Mouse (Mus musculus): ENCODE data around the gene Cwc25. TPM values are rescaled to one million over a fixed set of nuclear protein-coding genes. Genes with fewer than 3 reads are reported as not detected.

The Cwc25 gene
- polyA plus RNA-seq, 2 experiments = 3.5 to 5.7 TPM

DNA sequence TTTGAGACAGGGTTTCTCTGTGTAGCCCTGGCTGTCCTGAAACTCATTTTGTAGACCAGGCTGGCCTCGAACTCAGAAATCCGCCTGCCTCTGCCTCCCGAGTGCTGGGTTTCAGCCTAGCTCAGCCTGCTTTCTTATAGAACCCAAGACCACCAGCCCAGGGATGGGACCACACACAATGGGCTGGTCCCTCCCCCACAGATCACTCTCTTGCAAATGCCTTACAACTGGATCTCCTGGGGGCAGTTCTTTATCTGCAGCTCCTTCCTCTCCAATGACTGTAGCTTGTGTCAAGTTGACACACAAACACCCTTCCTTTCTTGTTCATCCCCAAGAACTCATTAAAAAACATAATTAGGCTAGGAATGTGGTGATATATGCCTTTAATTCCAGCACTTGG is 21.6 kb upstream of the Cwc25 start:
- DNase-seq (ENCODE audit: low read depth in 3 of 3, low spot score in 3 of 3) = no peak
- H3K4me3 ChIP-seq (ENCODE audit: insufficient read depth in 1 of 2, low read depth in 2 of 2, low read length in 2 of 2) = no peak overlapping the region

DNA sequence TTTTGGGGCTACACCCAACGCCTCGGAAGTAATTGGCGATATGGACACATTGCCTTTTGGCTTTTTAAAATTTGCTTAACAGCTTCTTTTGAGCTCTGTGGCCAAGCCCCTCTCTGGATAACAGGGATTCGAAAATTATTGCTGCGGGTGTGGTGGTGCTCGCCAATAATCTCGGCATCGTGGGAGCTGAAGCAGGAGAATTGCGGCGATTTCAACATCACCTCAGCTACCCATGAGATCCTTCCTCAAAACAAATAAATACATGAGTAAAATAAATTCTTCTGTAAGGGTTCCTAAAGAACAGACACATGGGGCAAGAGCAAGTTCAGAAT is 16.2 kb upstream of the Cwc25 start:
- peak overlapping the region; percentile 79 to 83 for H3K4me3 ChIP-seq (ENCODE audit: insufficient read depth in 1 of 2, low read depth in 2 of 2, low read length in 2 of 2)
- DNase-seq (ENCODE audit: low read depth in 3 of 3, low spot score in 3 of 3) = no peak
- no peak for ATAC-seq (ENCODE audit: insufficient read depth)
- peaks cover 33% of the 10 kb centered on the region for H3K36me3 ChIP-seq (replicated peaks; ENCODE audit: control insufficient read depth, insufficient read depth, low read depth)
- H3K9ac ChIP-seq (replicated peaks) = peak overlapping the region; percentile 94
- no peaks in the 10 kb centered on the region for H3K9me3 ChIP-seq (ENCODE audit: control insufficient read depth, low read length)
- under 1% methylated on average over 10 of the region's 10 CpGs for WGBS (ENCODE audit: insufficient replicate concordance)
- H3K27ac ChIP-seq = peak overlapping the region; percentile 65
- peak overlapping the region; percentile 87 for H3K4me2 ChIP-seq (ENCODE audit: low read depth)
- H3K4me1 ChIP-seq (replicated peaks; ENCODE audit: control insufficient read depth in 2 of 2, insufficient read depth in 2 of 2, low read length in 1 of 2) = peaks cover 7 to 11% of the 10 kb centered on the region in 2 experiments
- TF ChIP-seq CTCF (IDR thresholded peaks at IDR 0.05; ENCODE audit: low read depth) = no peak
- TF ChIP-seq EP300 (IDR thresholded peaks at IDR 0.05; ENCODE audit: low read depth) = no peak
- H3K27me3 ChIP-seq (ENCODE audit: control insufficient read depth, insufficient read depth, low read length) = no peaks in the 10 kb centered on the region

More for the DNA sequence above, 21.6 kb upstream of the Cwc25 start:
- Histone ChIP-seq H3K4me2 (ENCODE audit: low read depth) (no peak overlapping the region), H3K27me3 (ENCODE audit: control insufficient read depth, insufficient read depth, low read length) (no peaks in the 10 kb centered on the region), H3K4me1 (replicated peaks; ENCODE audit: control insufficient read depth in 2 of 2, insufficient read depth in 2 of 2, low read length in 1 of 2) (no peaks in the 10 kb centered on the region; a peak in 1 of 4 replicates), H3K9ac (replicated peaks) (no peak overlapping the region), H3K36me3 (replicated peaks; ENCODE audit: control insufficient read depth, insufficient read depth, low read depth) (no peaks in the 10 kb centered on the region), H3K9me3 (ENCODE audit: control insufficient read depth, low read length) (no peaks in the 10 kb centered on the region), H3K27ac (no peak overlapping the region)
- 67% methylated on average over 3 of the region's 3 CpGs for WGBS (ENCODE audit: insufficient replicate concordance)
- no peak for ATAC-seq (ENCODE audit: insufficient read depth)
- no peak for TF ChIP-seq EP300 (IDR thresholded peaks at IDR 0.05; ENCODE audit: low read depth)
- TF ChIP-seq CTCF (IDR thresholded peaks at IDR 0.05; ENCODE audit: low read depth) = no peak

DNA sequence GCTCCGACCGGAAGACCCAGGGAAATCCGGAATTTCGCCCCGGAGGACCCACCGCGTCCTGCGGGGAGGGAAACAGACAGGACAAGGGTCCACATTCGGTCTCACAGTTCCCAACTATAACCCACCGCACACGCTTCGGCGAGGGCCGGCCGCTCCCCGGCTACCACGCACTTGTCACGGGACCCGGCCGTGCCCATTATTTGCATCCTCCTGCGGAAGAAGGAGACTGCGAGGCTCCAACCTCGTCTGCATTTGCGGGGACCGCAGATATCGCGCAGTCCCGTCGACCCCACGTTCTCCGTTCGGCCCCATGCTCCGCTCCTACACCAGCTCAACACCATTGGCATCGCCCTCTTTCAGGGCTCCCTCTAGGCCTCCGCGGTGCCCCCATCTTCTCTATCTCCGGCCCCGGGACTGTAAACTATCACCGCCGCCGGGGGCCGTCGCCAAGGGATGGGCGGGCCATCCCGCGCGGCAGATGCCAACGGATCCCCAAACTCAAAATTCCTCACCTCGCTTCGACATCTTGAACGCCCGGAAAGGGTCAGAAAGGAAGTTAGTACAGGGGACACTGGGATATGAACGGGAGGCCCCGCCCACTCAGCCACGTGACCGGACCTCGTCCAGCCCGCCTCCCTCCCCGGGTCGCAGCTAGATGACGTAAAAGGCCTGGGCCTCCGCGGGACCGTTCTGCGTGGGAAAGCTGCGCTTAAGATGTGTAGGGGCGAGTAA is 15.6 kb upstream of the Cwc25 start, which contains the start of gene Rpl23:
Gene Rpl23 (minus strand): TSS at position 606 of the 732 bp plus-strand sequence.
- ATAC-seq (ENCODE audit: insufficient read depth) = peak; percentile 91
- WGBS (ENCODE audit: insufficient replicate concordance) = under 1% methylated on average over 67 of the region's 67 CpGs
- Histone ChIP-seq H3K9ac (replicated peaks) (peak within 1 kb of the TSS; percentile 94), H3K27me3 (ENCODE audit: control insufficient read depth, insufficient read depth, low read length) (no peaks in the 10 kb centered on the region), H3K4me1 (replicated peaks; ENCODE audit: control insufficient read depth in 2 of 2, insufficient read depth in 2 of 2, low read length in 1 of 2) (peaks cover 7 to 11% of the 10 kb centered on the region in 2 experiments), H3K36me3 (replicated peaks; ENCODE audit: control insufficient read depth, insufficient read depth, low read depth) (peaks cover 38% of the 10 kb centered on the region), H3K4me3 (ENCODE audit: insufficient read depth in 1 of 2, low read depth in 2 of 2, low read length in 2 of 2) (peak within 1 kb of the TSS; percentile 79 to 83), H3K9me3 (ENCODE audit: control insufficient read depth, low read length) (no peaks in the 10 kb centered on the region), H3K4me2 (ENCODE audit: low read depth) (peak within 1 kb of the TSS; percentile 87), H3K27ac (peak within 1 kb of the TSS; percentile 65)
- TF ChIP-seq CTCF (IDR thresholded peaks at IDR 0.05; ENCODE audit: low read depth) (no peak), EP300 (IDR thresholded peaks at IDR 0.05; ENCODE audit: low read depth) (no peak)
- DNase-seq (ENCODE audit: low read depth in 3 of 3, low spot score in 3 of 3) = peak; percentile 96 to 97 (median 96)

DNA sequence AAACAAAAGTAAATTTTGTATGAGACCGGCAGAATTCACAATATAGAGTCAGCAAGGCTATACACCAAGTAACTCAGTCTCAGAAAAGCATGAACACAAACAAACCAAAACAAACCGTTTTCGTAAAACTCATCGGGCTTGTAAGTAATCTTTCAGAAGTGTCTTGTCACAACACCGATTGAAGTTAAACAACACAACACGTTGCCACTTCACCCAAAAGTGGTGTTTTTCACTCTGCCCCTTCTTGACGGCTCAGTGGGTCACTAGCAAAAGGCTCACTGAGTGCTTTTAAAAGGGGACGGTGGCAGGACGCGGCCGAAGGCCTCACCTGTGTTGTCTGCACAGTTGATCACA is 15.1 kb upstream of the Cwc25 start:
- Histone ChIP-seq H3K9ac (replicated peaks) (peak overlapping the region; percentile 94), H3K4me2 (ENCODE audit: low read depth) (peak overlapping the region; percentile 87), H3K36me3 (replicated peaks; ENCODE audit: control insufficient read depth, insufficient read depth, low read depth) (peaks cover 38% of the 10 kb centered on the region), H3K27me3 (ENCODE audit: control insufficient read depth, insufficient read depth, low read length) (no peaks in the 10 kb centered on the region), H3K9me3 (ENCODE audit: control insufficient read depth, low read length) (no peaks in the 10 kb centered on the region), H3K4me3 (ENCODE audit: insufficient read depth in 1 of 2, low read depth in 2 of 2, low read length in 2 of 2) (peak overlapping the region; percentile 79 to 83), H3K27ac (peak overlapping the region; percentile 50), H3K4me1 (replicated peaks; ENCODE audit: control insufficient read depth in 2 of 2, insufficient read depth in 2 of 2, low read length in 1 of 2) (peaks cover 7 to 11% of the 10 kb centered on the region in 2 experiments)
- no peak for TF ChIP-seq CTCF (IDR thresholded peaks at IDR 0.05; ENCODE audit: low read depth)
- no peak for TF ChIP-seq EP300 (IDR thresholded peaks at IDR 0.05; ENCODE audit: low read depth)
- ATAC-seq (ENCODE audit: insufficient read depth) (no peak), DNase-seq (ENCODE audit: low read depth in 3 of 3, low spot score in 3 of 3) (no peak)
- 0% methylated on average over 11 of the region's 11 CpGs for WGBS (ENCODE audit: insufficient replicate concordance)

DNA sequence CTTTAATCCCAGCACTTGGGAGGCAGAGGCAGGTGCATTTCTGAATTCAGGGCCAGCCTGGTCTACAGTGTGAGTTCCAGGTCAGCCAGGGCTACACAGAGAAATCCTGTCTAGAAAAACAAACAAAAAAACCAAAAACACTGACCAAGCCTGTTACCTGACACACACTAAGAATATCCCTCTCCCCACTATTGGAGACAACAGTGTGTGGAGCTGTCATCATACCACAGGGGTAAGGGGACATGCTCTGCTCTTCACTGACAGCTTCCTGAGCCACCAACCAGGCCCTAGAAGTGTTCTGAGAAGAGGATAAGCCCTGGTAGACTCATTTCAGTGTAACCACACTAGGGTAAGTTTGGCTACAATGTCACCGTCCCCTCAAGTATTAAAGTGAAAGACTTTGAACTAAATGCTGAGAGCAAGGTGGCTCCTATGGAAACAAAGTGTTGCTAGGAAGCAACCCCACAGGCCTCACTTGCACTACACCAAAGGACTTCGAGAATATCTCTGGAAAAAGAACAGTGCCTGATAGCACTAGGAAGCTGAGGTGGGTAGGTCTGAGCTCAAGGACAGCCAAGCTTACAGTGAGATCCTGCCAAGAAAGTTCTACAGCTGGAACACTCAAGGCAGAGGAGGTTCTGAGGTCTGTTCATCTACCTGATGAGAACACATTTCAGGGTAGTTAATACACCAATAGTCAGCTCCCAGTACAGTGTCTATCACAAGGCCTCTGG is 13.8 kb upstream of the Cwc25 start:
- H3K9me3 ChIP-seq (ENCODE audit: control insufficient read depth, low read length) = no peaks in the 10 kb centered on the region
- peak overlapping the region; percentile 79 to 83 for H3K4me3 ChIP-seq (ENCODE audit: insufficient read depth in 1 of 2, low read depth in 2 of 2, low read length in 2 of 2)
- H3K36me3 ChIP-seq (replicated peaks; ENCODE audit: control insufficient read depth, insufficient read depth, low read depth) = peaks cover 38% of the 10 kb centered on the region
- H3K27ac ChIP-seq = peak overlapping the region; percentile 2
- peak overlapping the region; percentile 87 for H3K4me2 ChIP-seq (ENCODE audit: low read depth)
- H3K4me1 ChIP-seq (replicated peaks; ENCODE audit: control insufficient read depth in 2 of 2, insufficient read depth in 2 of 2, low read length in 1 of 2) = peaks cover 7 to 11% of the 10 kb centered on the region in 2 experiments
- no peak for TF ChIP-seq EP300 (IDR thresholded peaks at IDR 0.05; ENCODE audit: low read depth)
- no peak for TF ChIP-seq CTCF (IDR thresholded peaks at IDR 0.05; ENCODE audit: low read depth)
- peak overlapping the region; percentile 94 for H3K9ac ChIP-seq (replicated peaks)
- DNase-seq (ENCODE audit: low read depth in 3 of 3, low spot score in 3 of 3) (no peak), ATAC-seq (ENCODE audit: insufficient read depth) (no peak)
- no peaks in the 10 kb centered on the region for H3K27me3 ChIP-seq (ENCODE audit: control insufficient read depth, insufficient read depth, low read length)
- WGBS (ENCODE audit: insufficient replicate concordance) = 27% methylated on average over 2 of the region's 2 CpGs

All from liver, embryonic 14.5 days (tissue).